8 mouse cellular contexts compared by ENCODE assay signal in genomic region chr3:88145411-88145782, GRCm38 (mm10). TPM values are rescaled to one million over a fixed set of nuclear protein-coding genes. Genes with fewer than 3 reads are reported as not detected.
DNase-seq lines count a peak whose midpoint lies in the region; ATAC-seq and TF ChIP-seq lines count a peak whose summit lies in the region.

No protein-coding gene starts in this region.

- no peak; the same call in 1 of the 2 replicates for TF ChIP-seq POLR2A in cerebellum, adult 2 months (IDR thresholded peaks at IDR 0.05; ENCODE audit: borderline replicate concordance, insufficient read depth, low read length)
- TF ChIP-seq POLR2A in small intestine, adult 2 months (IDR thresholded peaks at IDR 0.05; ENCODE audit: low read depth, low read length) = no peak

- peak overlapping the region; percentile 87 for H3K4me3 ChIP-seq in midbrain, embryonic 10.5 days
- no peak overlapping the region for H3K4me3 ChIP-seq in midbrain, embryonic 11.5 days (ENCODE audit: low read depth, low read length)
- H3K4me3 ChIP-seq in cerebellum, adult 2 months (replicated peaks; ENCODE audit: insufficient read depth, low read depth, low read length) = peak overlapping the region; percentile 92
- H3K4me3 ChIP-seq in intestine, postnatal 0 days (ENCODE audit: low read depth, low read length) = no peak overlapping the region
- H3K4me3 ChIP-seq in small intestine, adult 2 months (ENCODE audit: low read depth, low read length) = no peak overlapping the region

- H3K36me3 ChIP-seq in midbrain, embryonic 10.5 days = no peaks in the 10 kb centered on the region
- no peaks in the 10 kb centered on the region for H3K36me3 ChIP-seq in midbrain, embryonic 11.5 days (ENCODE audit: control insufficient read depth, insufficient read depth, low read length)
- H3K36me3 ChIP-seq in intestine, postnatal 0 days (ENCODE audit: control insufficient read depth, insufficient read depth) = no peaks in the 10 kb centered on the region
- H3K36me3 ChIP-seq in small intestine, adult 2 months (ENCODE audit: control insufficient read depth, insufficient read depth, low read length) = no peaks in the 10 kb centered on the region

- peak overlapping the region; percentile 92 for H3K27ac ChIP-seq in midbrain, embryonic 10.5 days (replicated peaks)
- no peak overlapping the region for H3K27ac ChIP-seq in midbrain, embryonic 11.5 days (ENCODE audit: low read depth, low read length)
- H3K27ac ChIP-seq in cerebellum, adult 2 months (ENCODE audit: insufficient read depth, low read length) = peak overlapping the region; percentile 96
- H3K27ac ChIP-seq in intestine, postnatal 0 days (ENCODE audit: low read depth, low read length) = no peak overlapping the region
- H3K27ac ChIP-seq in small intestine, adult 2 months (ENCODE audit: insufficient read depth, low read depth, low read length) = 0 out of 2 replicates have a peak overlapping the region, but pooled peaks have one; percentile 4

- peaks cover 17% of the 10 kb centered on the region for H3K27me3 ChIP-seq in midbrain, embryonic 10.5 days (ENCODE audit: low read depth, poor library complexity, severe bottlenecking)
- peaks cover 11% of the 10 kb centered on the region for H3K27me3 ChIP-seq in midbrain, embryonic 11.5 days (ENCODE audit: control insufficient read depth, insufficient read depth, low read length)
- H3K27me3 ChIP-seq in cerebellum, adult 2 months (ENCODE audit: control insufficient read depth, insufficient read depth, low read length) = no peaks in the 10 kb centered on the region
- H3K27me3 ChIP-seq in intestine, postnatal 0 days (replicated peaks; ENCODE audit: control insufficient read depth, insufficient read depth, low read length) = no peaks in the 10 kb centered on the region
- H3K27me3 ChIP-seq in small intestine, adult 2 months (ENCODE audit: control insufficient read depth, insufficient read depth, low read length) = no peaks in the 10 kb centered on the region

- no peak overlapping the region for H3K9ac ChIP-seq in midbrain, embryonic 11.5 days (ENCODE audit: low read length)
- peak overlapping the region; percentile 31; the same call in 1 of the 2 replicates for H3K9ac ChIP-seq in intestine, postnatal 0 days (ENCODE audit: low read depth, low read length)

- TF ChIP-seq CTCF in cerebellum, adult 2 months (IDR thresholded peaks at IDR 0.05; ENCODE audit: borderline replicate concordance, insufficient read depth, low read depth, low read length) = no peak
- TF ChIP-seq CTCF in intestine, postnatal 0 days (IDR thresholded peaks at IDR 0.05; ENCODE audit: low read depth) = no peak
- TF ChIP-seq CTCF in small intestine, adult 2 months (IDR thresholded peaks at IDR 0.05; ENCODE audit: extremely low read depth, insufficient read length, insufficient replicate concordance, low read depth, low read length) = no peak

- H3K4me2 ChIP-seq in midbrain, embryonic 11.5 days = no peak overlapping the region; the same call in 1 of the 2 replicates
- peak overlapping the region; percentile 85 for H3K4me2 ChIP-seq in intestine, postnatal 0 days (replicated peaks; ENCODE audit: low read depth)

- peaks cover 97% of the 10 kb centered on the region for H3K4me1 ChIP-seq in midbrain, embryonic 10.5 days
- peaks cover 56% of the 10 kb centered on the region for H3K4me1 ChIP-seq in midbrain, embryonic 11.5 days (ENCODE audit: control insufficient read depth, insufficient read depth, low read length)
- H3K4me1 ChIP-seq in cerebellum, adult 2 months (ENCODE audit: control insufficient read depth, insufficient read depth, low read length) = peaks cover 47% of the 10 kb centered on the region
- peaks cover 36% of the 10 kb centered on the region for H3K4me1 ChIP-seq in intestine, postnatal 0 days (replicated peaks; ENCODE audit: control insufficient read depth, insufficient read depth, low read length)
- H3K4me1 ChIP-seq in small intestine, adult 2 months (ENCODE audit: control insufficient read depth, insufficient read depth, insufficient read length, low read length) = peaks cover 71% of the 10 kb centered on the region

- no peaks in the 10 kb centered on the region for H3K9me3 ChIP-seq in midbrain, embryonic 10.5 days (replicated peaks)
- no peaks in the 10 kb centered on the region for H3K9me3 ChIP-seq in midbrain, embryonic 11.5 days (ENCODE audit: control insufficient read depth, low read length)
- no peaks in the 10 kb centered on the region for H3K9me3 ChIP-seq in intestine, postnatal 0 days (ENCODE audit: control insufficient read depth)

- 47% methylated on average over 4 of the region's 4 CpGs for WGBS in midbrain, embryonic 10.5 days
- WGBS in midbrain, embryonic 11.5 days = 38% methylated on average over 4 of the region's 4 CpGs
- 1% methylated on average over 4 of the region's 4 CpGs for whole genome bisulfite sequencing in cerebellum, adult 2 months
- WGBS in intestine, postnatal 0 days = 27% methylated on average over 4 of the region's 4 CpGs
- 28% methylated on average over 4 of the region's 4 CpGs for WGBS in small intestine, adult 2 months

- no peak for DNase-seq in midbrain, embryonic 10.5 days (ENCODE audit: low spot score)
- DNase-seq in midbrain, embryonic 11.5 days (ENCODE audit: low spot score, missing footprints) = no peak
- DNase-seq in cerebellum, adult 2 months = peak; percentile 82 to 88
- peak; percentile 97 for DNase-seq in heart, adult 11 months
- DNase-seq in frontal cortex, postnatal 14 days (ENCODE audit: low spot score in 2 of 2) = no peak
- no peak for DNase-seq in spleen, postnatal 36 days (ENCODE audit: low spot score in 2 of 2)

- ATAC-seq in midbrain, embryonic 11.5 days (ENCODE audit: low FRiP score) = no peak
- ATAC-seq in intestine, postnatal 0 days = no peak

RNA-seq across cellular contexts. Expression of gene Mef2d, which starts 3.2 kb away (rescaled TPM):
- polyA plus RNA-seq in midbrain, embryonic 10.5 days (2016; fragmentation: Nextera tagmentation; extraction: Ambion mirVana) = 8.2 and 11.0 TPM in 2 replicates
- 9.0 and 10.9 TPM in 2 replicates for polyA plus RNA-seq in midbrain, embryonic 11.5 days (2014; fragmentation: Nextera tagmentation; extraction: Ambion mirVana)
- 102 and 116 TPM in 2 replicates for polyA plus RNA-seq in cerebellum, adult 2 months (2012; rRNA removed)
- 15.8 and 16.2 TPM in 2 replicates for polyA plus RNA-seq in intestine, postnatal 0 days (2015; fragmentation: Nextera tagmentation; extraction: Ambion mirVana)
- 61.9 and 89.7 TPM in 2 replicates for polyA plus RNA-seq in small intestine, adult 2 months (2012; rRNA removed)

Comparison
In these comparisons a context has a peak if more than half of its experiments do, and no peak if none do; other contexts are left out.
1. H3K27ac ChIP-seq: peak in midbrain, embryonic 10.5 days (single experiment), cerebellum, adult 2 months (single experiment) and small intestine, adult 2 months (single experiment); none in midbrain, embryonic 11.5 days (single experiment) and intestine, postnatal 0 days (single experiment).
2. H3K4me3 ChIP-seq: peak in midbrain, embryonic 10.5 days (single experiment) and cerebellum, adult 2 months (single experiment); none in midbrain, embryonic 11.5 days (single experiment), intestine, postnatal 0 days (single experiment) and small intestine, adult 2 months (single experiment).
3. DNase-seq: peak in cerebellum, adult 2 months (2 of 2) and heart, adult 11 months (single experiment); none in midbrain, embryonic 10.5 days (single experiment), midbrain, embryonic 11.5 days (single experiment), frontal cortex, postnatal 14 days (0 of 2) and spleen, postnatal 36 days (0 of 2).